Mouse (Mus musculus) megakaryocyte, embryonic 14.5 days (primary cell): ENCODE data around the gene Adgrv1.

Experiments
- FLI1 ChIP-seq: IDR thresholded peaks from 2 replicates; pipeline ENCODE4 v1.6.1; 2012; ENCODE audit warnings: low read length, inconsistent platforms, mixed read lengths
- GATA1 ChIP-seq: IDR thresholded peaks from 3 replicates; pipeline ENCODE4 v1.6.1; 2012; ENCODE audit warnings: mixed read lengths, low read length, inconsistent platforms, borderline replicate concordance

DNA sequence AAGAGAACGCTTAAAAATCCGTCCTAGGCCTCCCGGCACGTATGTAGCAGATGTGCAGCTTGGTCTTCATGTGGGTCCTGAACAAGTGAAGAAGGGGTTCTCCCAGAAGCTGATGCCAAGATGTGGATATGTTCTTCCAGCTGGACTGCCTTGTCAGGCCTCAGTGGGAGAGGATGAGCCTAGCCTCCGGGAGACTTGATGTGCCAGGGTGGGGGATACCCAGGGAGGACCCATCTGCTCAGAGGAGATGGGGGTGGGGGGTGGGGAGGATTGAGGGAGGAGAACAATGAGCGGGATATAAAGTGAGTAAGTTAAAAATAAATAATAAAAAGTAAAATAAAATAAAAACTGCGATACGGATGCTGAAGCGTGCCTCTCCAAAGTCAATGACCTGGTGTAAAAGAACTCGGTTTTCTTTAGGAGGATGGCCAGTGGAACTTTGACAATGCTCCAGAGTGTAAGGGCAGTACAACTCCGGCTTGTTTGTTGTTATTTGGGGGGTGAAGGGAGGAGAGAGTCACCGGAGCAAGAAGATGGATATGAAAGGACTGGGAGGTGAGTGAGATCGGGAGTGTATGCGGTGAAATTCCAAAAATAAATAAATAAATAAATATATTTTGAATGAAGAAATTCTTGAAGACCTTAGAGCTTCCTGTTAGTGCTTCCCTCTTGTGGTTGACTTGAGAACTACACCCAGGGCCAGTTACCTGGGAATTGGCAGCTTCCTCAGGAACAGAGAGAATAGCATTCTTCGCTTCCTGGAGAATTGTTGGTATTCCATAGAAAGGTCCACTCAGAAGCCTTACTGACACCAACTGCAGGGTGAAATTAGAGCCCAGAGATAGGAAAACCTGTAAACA lies 205.8 kb downstream of the Adgrv1 start:
- TF ChIP-seq FLI1 (no peak), GATA1 (no peak)
